Mouse (Mus musculus): ENCODE measurements around the gene Ptprn2.

Ptprn2 gene

GRCm38 (mm10) chr12:116642191-116642549, 156.7 kb downstream of the Ptprn2 start:
- no peak for DNase-seq (ENCODE audit: low spot score in 2 of 2)

- DNase-seq (ENCODE audit: low spot score in 2 of 2) = no peak
These were observed 161.3 kb downstream of the Ptprn2 start for GRCm38 (mm10) chr12:116646771-116647170.

- DNase-seq (ENCODE audit: low spot score in 2 of 2) = no peak
These were observed 163.2 kb downstream of the Ptprn2 start for GRCm38 (mm10) chr12:116648584-116649206.

GRCm38 (mm10) chr12:116653684-116654083, 168.2 kb downstream of the Ptprn2 start:
- DNase-seq (ENCODE audit: low spot score in 2 of 2) = no peak

DNA sequence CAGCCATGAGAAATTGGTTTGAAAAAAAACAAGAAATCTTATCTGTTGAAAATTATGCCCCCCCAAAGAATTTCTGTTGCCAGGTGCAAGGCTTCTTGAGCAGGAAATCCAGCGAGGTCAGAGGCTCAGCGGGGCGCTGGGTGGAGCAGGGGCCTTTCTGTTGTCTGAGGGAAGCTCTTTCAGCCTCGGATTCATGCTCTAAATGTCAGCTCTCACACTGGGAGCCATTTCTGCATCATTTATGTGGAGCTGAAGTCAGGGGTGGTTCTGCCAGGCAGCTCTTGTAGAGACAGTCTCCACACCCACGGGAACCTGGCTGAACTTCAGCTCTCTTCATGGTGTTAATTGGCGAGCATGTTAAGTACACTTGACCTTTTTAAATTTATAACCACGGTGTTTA, 174.6 kb downstream of the Ptprn2 start:
- DNase-seq (ENCODE audit: low spot score in 2 of 2) = no peak

GRCm38 (mm10) chr12:116661018-116661417, 175.5 kb downstream of the Ptprn2 start:
- DNase-seq (ENCODE audit: low spot score in 2 of 2) = no peak

- no peak for DNase-seq (ENCODE audit: low spot score in 2 of 2)
These were observed 192.2 kb downstream of the Ptprn2 start for GRCm38 (mm10) chr12:116677701-116678100.

GRCm38 (mm10) chr12:116689832-116690231, 204.3 kb downstream of the Ptprn2 start:
- no peak for DNase-seq (ENCODE audit: low spot score in 2 of 2)

DNA sequence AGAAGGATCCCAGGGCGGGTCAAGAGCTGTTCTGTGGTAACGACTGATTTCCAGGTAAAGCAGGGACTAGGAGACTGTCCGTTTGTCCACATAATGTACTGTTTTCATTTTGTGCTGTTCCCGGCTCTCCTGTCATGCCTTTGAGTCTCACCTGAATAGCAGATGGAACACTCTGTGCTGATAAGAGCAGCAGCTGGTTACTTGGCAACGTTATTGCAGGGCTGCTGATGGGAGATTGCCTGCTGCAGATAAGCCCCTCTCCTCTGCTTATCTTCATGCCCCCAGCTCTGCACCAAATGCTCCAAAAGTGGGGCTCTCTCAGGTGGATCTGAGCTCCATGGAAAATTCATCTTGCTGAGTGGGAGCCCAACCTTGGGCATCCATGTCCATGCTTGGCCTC, 224.0 kb downstream of the Ptprn2 start:
- no peak for DNase-seq (ENCODE audit: low spot score in 2 of 2)

DNA sequence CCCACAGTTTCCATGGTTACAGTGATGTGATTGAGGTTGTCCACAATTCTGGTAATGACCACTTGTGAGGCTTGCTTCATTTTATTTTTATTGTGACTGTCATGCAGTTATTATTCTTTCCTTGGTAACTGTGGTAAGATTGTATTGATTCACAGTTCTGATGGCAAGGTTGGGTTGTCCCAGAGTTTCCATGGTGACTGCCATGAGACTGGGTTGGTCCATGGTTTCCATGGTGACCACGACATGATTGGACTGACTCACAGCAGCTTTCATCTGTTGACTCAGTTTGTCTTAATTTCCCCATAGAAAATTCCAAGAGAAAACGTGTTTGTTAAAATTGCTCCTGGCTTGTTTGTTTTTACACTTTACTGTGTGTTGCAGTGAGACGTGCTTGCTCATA, 225.2 kb downstream of the Ptprn2 start:
- DNase-seq (ENCODE audit: low spot score in 2 of 2) = no peak

GRCm38 (mm10) chr12:116711133-116711532, 225.6 kb downstream of the Ptprn2 start:
- DNase-seq (ENCODE audit: low spot score in 2 of 2) = no peak

- DNase-seq (ENCODE audit: low spot score in 2 of 2) = no peak
These were observed 227.6 kb downstream of the Ptprn2 start for GRCm38 (mm10) chr12:116713096-116713495.

- DNase-seq (ENCODE audit: low spot score in 2 of 2) = no peak
These were observed 235.5 kb downstream of the Ptprn2 start for GRCm38 (mm10) chr12:116721062-116721461.

DNA sequence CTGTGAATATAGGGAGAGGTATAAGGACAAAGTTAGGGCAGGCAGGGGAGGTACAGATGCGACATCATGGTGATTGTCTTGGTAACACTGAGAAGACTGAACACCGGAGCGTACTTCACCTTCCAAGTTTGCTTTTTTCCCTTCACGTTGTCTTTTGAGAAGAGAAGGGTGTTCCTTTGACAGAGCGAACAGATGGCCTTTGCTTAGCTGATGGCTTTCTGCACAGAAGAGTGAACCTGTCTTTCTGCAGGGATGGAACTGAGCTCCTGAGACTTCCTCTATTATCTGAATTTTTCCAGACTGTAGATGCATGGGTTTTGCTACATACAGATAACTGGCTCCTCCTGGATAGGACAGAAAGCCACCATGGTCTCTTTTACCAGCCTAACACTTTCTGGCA, 254.6 kb downstream of the Ptprn2 start:
- DNase-seq (ENCODE audit: low spot score in 2 of 2) = no peak

- no peak for DNase-seq (ENCODE audit: low spot score in 2 of 2)
These were observed 255.8 kb downstream of the Ptprn2 start for GRCm38 (mm10) chr12:116741300-116741699.

DNA sequence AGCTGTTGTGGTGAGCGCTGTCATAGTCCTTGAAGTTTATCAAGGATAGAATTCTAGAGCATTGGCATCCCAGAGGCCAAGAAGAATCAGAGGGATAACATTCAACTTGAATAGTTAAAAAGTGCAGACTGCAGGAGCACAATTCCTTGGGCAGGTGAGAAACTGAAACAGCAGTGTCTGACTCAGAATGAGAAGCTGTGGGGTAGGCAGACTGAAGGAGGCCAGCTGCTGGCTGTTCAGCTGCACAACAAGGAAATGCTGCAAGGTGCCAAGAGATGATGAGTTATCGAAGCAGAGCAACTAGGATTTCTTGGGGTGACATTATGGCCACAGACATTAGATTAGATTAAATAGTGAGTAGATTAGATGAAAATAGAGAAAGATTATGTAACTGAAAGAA, 260.9 kb downstream of the Ptprn2 start:
- no peak for DNase-seq (ENCODE audit: low spot score in 2 of 2)

DNA sequence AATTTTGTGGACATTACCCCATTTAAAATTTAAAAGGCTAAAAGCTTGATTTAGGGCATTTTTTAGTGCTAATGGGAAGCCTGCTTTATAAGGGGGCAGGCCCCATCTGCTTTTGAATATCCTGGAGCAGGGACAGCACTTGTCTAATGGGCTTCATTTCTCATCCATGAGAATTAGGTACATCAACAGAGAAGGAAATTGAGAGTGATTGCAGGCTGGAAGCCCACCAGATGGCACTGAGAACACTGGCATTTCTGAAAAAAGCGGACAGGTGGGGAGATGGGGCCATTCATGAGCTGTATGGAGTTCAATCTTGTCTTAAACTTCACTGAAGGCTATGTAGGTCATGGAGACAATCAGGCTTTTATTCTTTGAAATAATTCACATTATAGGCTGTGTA, 267.3 kb downstream of the Ptprn2 start:
- DNase-seq (ENCODE audit: low spot score in 2 of 2) = no peak

DNA sequence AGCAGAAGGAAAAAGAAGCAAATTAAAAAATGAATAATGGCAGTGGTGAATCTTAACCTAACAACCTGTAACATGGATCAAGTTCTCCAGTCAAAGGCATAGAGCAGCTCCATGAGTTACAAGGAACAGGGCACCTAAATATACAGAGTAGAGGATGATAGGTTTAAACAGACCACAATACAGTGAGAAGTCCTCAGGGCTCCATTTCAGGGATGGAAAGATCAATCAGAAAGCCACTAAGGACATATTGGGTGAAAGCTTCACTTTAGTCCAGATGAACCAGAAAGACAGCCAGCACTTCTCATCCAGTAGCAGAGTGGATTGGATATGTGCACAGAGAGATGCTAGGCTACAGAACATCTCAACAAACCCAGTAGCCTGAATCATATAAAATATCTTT, 278.4 kb downstream of the Ptprn2 start:
- no peak for DNase-seq (ENCODE audit: low spot score in 2 of 2)

GRCm38 (mm10) chr12:116770911-116771310, 285.4 kb downstream of the Ptprn2 start:
- DNase-seq (ENCODE audit: low spot score in 2 of 2) = no peak

- no peak for DNase-seq (ENCODE audit: low spot score in 2 of 2)
These were observed 286.0 kb downstream of the Ptprn2 start for GRCm38 (mm10) chr12:116771493-116771892.

DNA sequence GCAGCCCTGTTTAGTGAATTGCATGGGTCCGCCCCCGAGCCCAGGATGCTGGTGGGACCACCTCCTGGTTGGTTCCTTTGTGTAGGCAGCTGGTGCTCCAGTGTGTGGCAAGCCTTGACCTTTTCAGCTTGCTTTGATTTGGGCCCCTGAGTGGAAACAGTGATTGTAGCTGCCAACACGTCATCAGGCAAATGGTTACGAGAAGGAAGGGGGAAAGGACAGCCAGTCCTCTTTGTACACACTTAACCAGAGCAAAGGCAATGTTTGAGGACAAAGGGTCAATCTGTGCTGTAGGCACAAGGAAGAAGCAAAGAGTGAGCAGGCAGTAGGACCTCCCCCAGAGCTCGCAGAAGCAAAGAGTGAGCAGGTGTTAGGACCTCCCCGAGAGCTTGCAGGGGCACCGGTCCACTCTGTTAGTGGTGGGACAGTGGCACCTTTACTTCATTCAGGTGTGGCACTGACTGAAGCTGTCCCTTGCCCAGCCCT, 286.6 kb downstream of the Ptprn2 start:
- no peak for DNase-seq (ENCODE audit: low spot score in 2 of 2)

DNA sequence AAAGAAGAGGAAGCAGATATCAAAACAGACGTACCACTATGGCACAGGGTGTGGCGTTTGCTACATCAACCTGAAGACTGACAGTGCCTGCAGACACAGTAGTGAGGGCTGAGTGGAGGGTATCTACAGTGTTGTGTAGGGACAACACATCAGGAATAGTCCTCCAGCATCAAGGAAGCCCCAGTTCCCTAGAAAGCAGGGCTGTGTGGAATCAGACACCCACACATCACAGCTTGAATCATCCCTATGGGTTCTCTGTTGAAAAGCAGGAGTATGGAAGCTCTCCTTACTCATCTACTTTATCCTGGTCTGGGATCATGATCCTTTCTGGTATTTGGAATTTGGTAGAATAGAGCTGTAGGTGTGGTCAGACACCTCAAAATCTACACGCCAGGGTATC, 287.8 kb downstream of the Ptprn2 start:
- no peak for DNase-seq (ENCODE audit: low spot score in 2 of 2)

- DNase-seq (ENCODE audit: low spot score in 2 of 2) = no peak
These were observed 290.9 kb downstream of the Ptprn2 start for GRCm38 (mm10) chr12:116776447-116776846.
